Mouse (Mus musculus) urinary bladder, postnatal 14 days (tissue): ENCODE measurements at regions not wholly inside any gene's neighbourhood (a gene's known extent, or its start where the extent isn't known, plus 50 kb on each side); places are given as distances from the start of the nearest gene placed in this dataset.

Experiments used
- DNase-seq: peaks from one replicate; pipeline ENCODE4 v3.0.0; 2021; ENCODE audit warnings: low spot score

GRCm38 (mm10) chr4:48871105-48871504 lies 188.0 kb upstream of the Plppr1 start:
- DNase-seq = no peak

DNA sequence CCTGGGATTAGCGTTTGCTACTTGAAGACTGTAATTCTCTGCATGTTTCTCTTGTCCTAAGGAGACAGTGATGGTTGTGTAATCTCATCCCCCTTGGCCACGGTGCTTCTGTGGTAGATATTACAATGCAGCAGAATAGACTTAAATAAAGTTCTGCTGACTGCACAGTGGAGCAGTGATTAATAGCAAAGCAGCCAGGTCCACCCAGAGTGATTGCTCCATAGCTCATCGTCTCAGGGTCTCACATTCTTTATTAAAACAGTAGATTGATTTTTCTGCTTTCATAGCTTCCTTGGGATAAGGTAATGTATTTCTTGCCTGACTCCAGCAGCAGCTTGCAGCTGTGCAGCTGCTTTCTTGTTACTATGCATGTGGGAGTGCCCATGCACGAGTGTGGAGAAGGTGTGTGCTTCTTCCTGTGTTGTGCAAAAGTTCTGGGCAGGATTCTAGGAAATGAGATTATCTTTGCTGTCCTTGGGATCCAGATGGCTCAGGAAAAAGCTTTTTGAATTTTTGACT lies 169.9 kb upstream of the Plppr1 start:
- DNase-seq = no peak

GRCm38 (mm10) chr4:48904551-48904950 lies 154.5 kb upstream of the Plppr1 start:
- no peak for DNase-seq

DNA sequence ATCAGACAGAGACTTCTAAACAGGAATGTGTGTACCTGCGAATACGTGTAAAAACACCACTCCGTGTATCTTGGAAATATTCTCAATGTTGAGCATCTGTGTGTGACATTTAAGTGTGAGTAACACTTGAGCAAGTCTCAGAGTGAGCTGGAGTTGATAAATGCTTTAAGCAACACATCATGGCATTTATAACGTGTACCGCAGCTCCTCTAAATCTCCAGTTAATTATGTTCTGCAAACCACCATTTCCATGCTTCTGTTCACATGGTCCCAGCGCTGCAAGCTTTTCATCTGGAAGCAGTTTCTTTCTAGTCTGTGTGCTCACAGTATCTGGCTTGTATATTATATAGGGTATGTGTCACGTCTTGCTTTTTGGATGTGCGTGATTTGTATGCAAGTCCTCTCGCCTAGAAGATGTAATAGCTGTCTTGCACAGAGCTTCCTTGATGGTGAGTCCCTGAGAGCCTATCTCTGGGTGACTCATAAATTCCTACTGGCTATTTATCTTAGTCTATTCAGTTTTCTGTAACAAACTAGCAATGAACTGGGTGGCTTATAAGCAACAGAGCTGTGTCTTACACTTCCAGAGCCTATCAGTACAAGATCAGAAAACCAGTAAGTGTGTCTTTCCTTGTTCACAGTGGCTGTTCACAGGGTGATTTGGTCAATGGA lies 153.7 kb upstream of the Plppr1 start:
- DNase-seq = no peak

GRCm38 (mm10) chr4:48909161-48909560 lies 149.9 kb upstream of the Plppr1 start:
- no peak for DNase-seq

GRCm38 (mm10) chr4:48913301-48913700 lies 145.8 kb upstream of the Plppr1 start:
- DNase-seq = no peak

GRCm38 (mm10) chr4:48924576-48925459 lies 134.3 kb upstream of the Plppr1 start:
- DNase-seq = no peak

GRCm38 (mm10) chr4:48938420-48938819 lies 120.7 kb upstream of the Plppr1 start:
- no peak for DNase-seq

DNA sequence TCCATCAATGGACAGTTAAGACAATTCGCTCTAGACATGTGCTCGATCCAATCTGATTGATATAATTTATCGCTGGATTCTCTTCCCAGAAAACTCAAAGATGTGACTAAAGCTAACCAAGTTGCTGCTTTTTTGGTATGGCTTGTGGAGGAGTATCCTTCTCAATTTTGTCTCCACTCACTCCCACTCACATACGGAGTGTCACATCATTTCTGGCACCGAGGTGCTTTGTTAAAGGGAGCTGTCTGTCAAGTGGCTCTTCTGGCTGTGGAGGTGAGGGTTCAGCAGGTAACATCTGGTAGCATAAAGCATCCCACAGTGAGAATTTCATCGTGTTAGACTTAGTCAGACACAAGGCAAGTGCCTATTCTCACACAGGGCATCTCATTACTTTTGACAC lies 120.2 kb upstream of the Plppr1 start:
- DNase-seq = no peak

DNA sequence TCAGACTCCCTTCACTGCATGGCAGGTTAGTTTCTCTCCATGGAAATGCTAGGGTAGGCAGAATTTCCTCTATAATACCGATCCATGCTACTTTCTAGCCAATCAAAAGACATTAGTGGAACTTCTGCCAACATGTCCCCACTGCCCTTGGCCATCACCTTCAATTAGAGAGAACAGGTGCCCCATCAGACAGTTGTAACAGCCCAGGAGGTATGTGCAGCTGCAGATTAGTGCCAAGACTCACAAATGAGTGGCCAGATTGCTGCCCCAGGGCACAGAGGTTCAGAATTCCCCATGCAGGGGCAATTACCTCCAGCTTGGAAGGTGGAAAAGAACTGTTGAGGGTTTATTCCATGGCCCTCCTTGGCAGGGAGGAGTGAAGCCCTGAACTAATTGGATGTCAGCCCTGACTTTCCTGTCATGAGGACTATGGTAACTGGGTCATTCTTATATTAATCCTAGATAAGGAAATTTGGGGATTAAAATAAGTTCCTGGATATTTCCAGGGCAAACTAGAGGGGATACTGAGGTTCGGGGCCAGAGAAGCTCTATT lies 113.7 kb upstream of the Plppr1 start:
- no peak for DNase-seq

- DNase-seq = no peak
These were observed 106.1 kb upstream of the Plppr1 start for GRCm38 (mm10) chr4:48952965-48953364.

GRCm38 (mm10) chr4:48975810-48976209 lies 83.3 kb upstream of the Plppr1 start:
- no peak for DNase-seq

DNA sequence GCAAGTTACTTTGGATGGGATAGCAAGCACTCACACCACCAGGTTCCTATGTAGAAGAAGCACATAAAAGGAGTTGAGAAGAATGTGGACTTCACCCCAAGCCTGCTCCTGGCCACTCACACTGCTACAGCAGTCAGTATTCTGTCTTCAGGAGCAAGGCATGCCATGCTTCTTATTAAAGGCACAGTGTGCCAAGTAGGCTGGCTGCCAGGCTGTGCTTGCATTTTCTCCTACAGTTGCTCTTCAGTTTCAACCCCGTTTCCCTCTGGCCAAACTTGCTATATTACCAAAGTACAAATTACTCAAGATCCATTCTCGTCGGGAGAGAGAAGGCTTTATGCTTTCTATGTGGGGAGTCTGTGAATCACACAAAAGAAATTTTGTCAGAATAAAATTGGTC lies 67.1 kb upstream of the Plppr1 start:
- DNase-seq = no peak
